ENCODE assay signal across 27 mouse cellular contexts in the genomic region with DNA sequence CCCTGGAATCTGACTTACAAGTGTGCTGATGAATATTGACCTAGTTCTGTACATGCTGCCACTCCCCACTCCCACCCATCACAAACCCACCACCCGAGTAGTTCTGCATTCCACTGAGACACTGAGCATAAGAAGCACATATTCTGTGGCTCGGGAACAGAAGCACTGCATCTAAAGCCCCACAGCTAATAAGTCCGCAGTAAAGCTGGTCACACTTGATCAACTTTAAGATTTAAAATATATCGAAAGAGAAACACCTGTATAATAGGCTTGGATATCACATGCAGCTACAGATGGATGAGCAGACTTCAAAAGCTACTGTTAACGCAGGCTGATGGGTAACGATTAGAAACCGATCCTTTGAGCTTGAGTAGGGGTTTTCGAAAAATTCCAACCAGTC.
DNase-seq lines count a peak whose midpoint lies in the region; ATAC-seq and TF ChIP-seq lines count a peak whose summit lies in the region.
"Had no signal": no experiment of that assay in that cellular context is flagged by ENCODE, and none has a peak within 500 bp of the region (broad histone marks: within the 10 kb centered on the region; RNA-seq: fewer than 3 reads in every experiment).

No protein-coding gene starts in this region.

- no peaks in the 10 kb centered on the region for H3K9me3 ChIP-seq in kidney, embryonic 15.5 days (replicated peaks)
- no peaks in the 10 kb centered on the region for H3K9me3 ChIP-seq in midbrain, embryonic 14.5 days (ENCODE audit: control insufficient read depth, low read length)
- H3K9me3 ChIP-seq in midbrain, postnatal 0 days (ENCODE audit: low read length) = no peaks in the 10 kb centered on the region
- H3K9me3 ChIP-seq: embryonic facial prominence, embryonic 13.5 days; forebrain, embryonic 12.5 days; forebrain, embryonic 15.5 days; heart, embryonic 15.5 days had no signal

- peak; percentile 62; the same call in 1 of the 2 replicates for ATAC-seq in kidney, embryonic 15.5 days (replicated peaks; ENCODE audit: low FRiP score)
- ATAC-seq in midbrain, embryonic 14.5 days (ENCODE audit: low FRiP score, low TSS enrichment) = no peak
- ATAC-seq in midbrain, postnatal 0 days (ENCODE audit: low FRiP score) = no peak
- ATAC-seq: CD4-positive, CD25-positive, alpha-beta regulatory T cell, adult 4 months had no signal

- no peak for TF ChIP-seq CTCF in midbrain, postnatal 0 days (IDR thresholded peaks at IDR 0.05)
- TF ChIP-seq CTCF in brain, embryonic 14.5 days (IDR thresholded peaks at IDR 0.05; ENCODE audit: borderline replicate concordance, extremely low read depth, insufficient read depth, insufficient read length) = no peak

- no peak for DNase-seq in kidney, postnatal 25 days
- peak; percentile 8 for DNase-seq in midbrain, embryonic 14.5 days
- DNase-seq in midbrain, postnatal 0 days (ENCODE audit: low spot score) = no peak
- DNase-seq in brain, embryonic 14.5 days (ENCODE audit: low read depth) = peak; percentile 22
- DNase-seq in spleen, postnatal 4 days (ENCODE audit: low spot score in 2 of 2) = no peak
- DNase-seq in lung, postnatal 25 days (ENCODE audit: low spot score) = no peak
- DNase-seq: adrenal gland, adult 2 months; adrenal gland, postnatal 14 days; cerebellum, adult 11-12 months; cerebellum, adult 8-10 months; cerebellum, postnatal 10 days; cerebellum, postnatal 36 days; embryo, embryonic 11 days; gastrocnemius, postnatal 25 days; heart, adult 18-20 months; heart, postnatal 10 days; heart, postnatal 4 days had no signal

- H3K4me3 ChIP-seq in kidney, embryonic 15.5 days (replicated peaks) = no peak overlapping the region
- no peak overlapping the region for H3K4me3 ChIP-seq in midbrain, embryonic 14.5 days (replicated peaks; ENCODE audit: low read depth, low read length)
- H3K4me3 ChIP-seq in midbrain, postnatal 0 days (ENCODE audit: low read depth, low read length) = no peak overlapping the region
- H3K4me3 ChIP-seq: embryonic facial prominence, embryonic 10.5 days; embryonic facial prominence, embryonic 13.5 days; erythroblast, embryonic 14.5 days; forebrain, embryonic 12.5 days; forebrain, embryonic 15.5 days; heart, embryonic 12.5 days; heart, embryonic 15.5 days had no signal

- H3K9ac ChIP-seq in kidney, embryonic 15.5 days = no peak overlapping the region
- no peak overlapping the region for H3K9ac ChIP-seq in midbrain, embryonic 14.5 days (replicated peaks; ENCODE audit: low read length)
- no peak overlapping the region for H3K9ac ChIP-seq in midbrain, postnatal 0 days (replicated peaks; ENCODE audit: low read length, poor library complexity, severe bottlenecking)
- H3K9ac ChIP-seq: embryonic facial prominence, embryonic 13.5 days; forebrain, embryonic 12.5 days; forebrain, embryonic 15.5 days; heart, embryonic 12.5 days; heart, embryonic 15.5 days; hindbrain, embryonic 14.5 days had no signal

- WGBS in kidney, embryonic 15.5 days = 51% methylated on average over 8 of the region's 8 CpGs
- 61% methylated on average over 8 of the region's 8 CpGs for WGBS in midbrain, embryonic 14.5 days
- 50% methylated on average over 8 of the region's 8 CpGs for WGBS in midbrain, postnatal 0 days

- H3K4me2 ChIP-seq in kidney, embryonic 15.5 days = no peak overlapping the region
- no peak overlapping the region for H3K4me2 ChIP-seq in midbrain, embryonic 14.5 days (ENCODE audit: low read length)
- H3K4me2 ChIP-seq in midbrain, postnatal 0 days (ENCODE audit: low read depth, low read length, poor library complexity, severe bottlenecking) = no peak overlapping the region
- H3K4me2 ChIP-seq: embryonic facial prominence, embryonic 13.5 days; forebrain, embryonic 12.5 days; forebrain, embryonic 15.5 days; heart, embryonic 12.5 days; heart, embryonic 15.5 days; hindbrain, embryonic 14.5 days had no signal

- H3K27ac ChIP-seq in kidney, embryonic 15.5 days = no peak overlapping the region
- no peak overlapping the region for H3K27ac ChIP-seq in midbrain, embryonic 14.5 days (replicated peaks; ENCODE audit: low read depth, low read length)
- H3K27ac ChIP-seq in midbrain, postnatal 0 days (ENCODE audit: low read depth, low read length) = no peak overlapping the region
- H3K27ac ChIP-seq: embryonic facial prominence, embryonic 10.5 days; embryonic facial prominence, embryonic 13.5 days; forebrain, embryonic 12.5 days; heart, embryonic 15.5 days; hindbrain, embryonic 14.5 days had no signal

- H3K27me3 ChIP-seq in kidney, embryonic 15.5 days = no peaks in the 10 kb centered on the region
- no peaks in the 10 kb centered on the region for H3K27me3 ChIP-seq in midbrain, embryonic 14.5 days (ENCODE audit: control insufficient read depth, insufficient read depth, low read length)
- H3K27me3 ChIP-seq in midbrain, postnatal 0 days (ENCODE audit: insufficient read depth, low read length) = no peaks in the 10 kb centered on the region
- H3K27me3 ChIP-seq: embryonic facial prominence, embryonic 13.5 days; forebrain, embryonic 12.5 days; forebrain, embryonic 15.5 days; heart, embryonic 12.5 days; heart, embryonic 15.5 days had no signal

- H3K4me1 ChIP-seq in kidney, embryonic 15.5 days = 0 out of 2 replicates have a peak, but pooled peaks cover 9% of the 10 kb centered on the region
- H3K4me1 ChIP-seq in midbrain, embryonic 14.5 days (ENCODE audit: control insufficient read depth, insufficient read depth, low read length) = 0 out of 2 replicates have a peak, but pooled peaks cover 11% of the 10 kb centered on the region
- H3K4me1 ChIP-seq in midbrain, postnatal 0 days (ENCODE audit: insufficient read depth, low read length) = peaks cover 4% of the 10 kb centered on the region
- H3K4me1 ChIP-seq: embryonic facial prominence, embryonic 10.5 days had no signal

- no peak for TF ChIP-seq POLR2A in brain, embryonic 14.5 days (IDR thresholded peaks at IDR 0.05; ENCODE audit: borderline replicate concordance, extremely low read depth, insufficient read depth, insufficient read length, poor library complexity, severe bottlenecking)

- no peaks in the 10 kb centered on the region for H3K36me3 ChIP-seq in kidney, embryonic 15.5 days
- no peaks in the 10 kb centered on the region for H3K36me3 ChIP-seq in midbrain, embryonic 14.5 days (ENCODE audit: control insufficient read depth, insufficient read depth, low read length)
- H3K36me3 ChIP-seq in midbrain, postnatal 0 days (ENCODE audit: insufficient read depth, low read length) = no peaks in the 10 kb centered on the region
- H3K36me3 ChIP-seq: embryonic facial prominence, embryonic 10.5 days; embryonic facial prominence, embryonic 13.5 days; forebrain, embryonic 12.5 days; forebrain, embryonic 15.5 days; heart, embryonic 12.5 days; heart, embryonic 15.5 days had no signal

Comparison
In these comparisons a context has a peak if more than half of its experiments do, and no peak if none do; other contexts are left out.
1. DNase-seq: peak in midbrain, embryonic 14.5 days (single experiment) and brain, embryonic 14.5 days (single experiment); none in kidney, postnatal 25 days (0 of 2), midbrain, postnatal 0 days (single experiment), spleen, postnatal 4 days (0 of 2) and lung, postnatal 25 days (single experiment).